Mouse (Mus musculus): ENCODE results near the gene Hsph1. TPM values are rescaled to one million over a fixed set of nuclear protein-coding genes. Genes with fewer than 3 reads are reported as not detected.

The Hsph1 gene
- total RNA-seq, 1 experiment from 2014 or later, result 40.5 TPM

- ATAC-seq (replicated peaks in 1 of 2; ENCODE audit: insufficient read depth in 1 of 2, low FRiP score in 2 of 2, low TSS enrichment in 1 of 2, low read depth in 1 of 2, poor library complexity in 2 of 2, severe bottlenecking in 2 of 2), result no peak
These were observed 24.6 kb downstream of the Hsph1 start for GRCm38 (mm10) chr5:149611476-149612164.

DNA sequence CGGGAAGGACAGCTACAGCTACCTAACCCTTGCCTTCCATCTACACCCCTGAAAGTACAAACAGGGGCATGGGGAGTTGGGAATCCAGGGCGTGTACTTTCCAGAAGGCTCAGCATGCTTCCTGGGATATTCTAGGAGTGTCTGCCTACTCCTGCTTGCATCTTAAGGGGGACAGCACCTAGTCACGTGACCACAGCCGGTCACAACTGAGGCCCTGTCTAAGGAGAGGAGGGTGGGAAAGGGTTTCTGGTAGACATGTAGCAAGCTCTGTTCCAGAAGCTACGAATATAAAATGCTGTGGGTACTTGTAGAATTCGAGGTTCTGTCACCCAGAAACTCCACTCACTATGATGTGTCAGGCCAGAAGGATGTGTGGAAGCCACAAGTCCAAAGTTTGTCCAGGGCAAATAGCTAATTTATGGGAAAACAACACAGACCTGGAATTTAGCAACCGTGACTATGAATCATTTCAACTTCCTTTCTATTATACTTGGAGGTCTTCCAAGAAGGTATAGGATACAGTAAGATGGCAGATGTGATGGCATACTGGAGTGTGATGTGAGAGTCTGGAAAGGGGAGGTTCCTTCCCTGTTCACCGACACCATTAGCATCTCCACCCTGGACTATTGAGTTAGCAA is 29.0 kb downstream of the Hsph1 start:
- no peak for ATAC-seq (replicated peaks in 1 of 2; ENCODE audit: insufficient read depth in 1 of 2, low FRiP score in 2 of 2, low TSS enrichment in 1 of 2, low read depth in 1 of 2, poor library complexity in 2 of 2, severe bottlenecking in 2 of 2)

DNA sequence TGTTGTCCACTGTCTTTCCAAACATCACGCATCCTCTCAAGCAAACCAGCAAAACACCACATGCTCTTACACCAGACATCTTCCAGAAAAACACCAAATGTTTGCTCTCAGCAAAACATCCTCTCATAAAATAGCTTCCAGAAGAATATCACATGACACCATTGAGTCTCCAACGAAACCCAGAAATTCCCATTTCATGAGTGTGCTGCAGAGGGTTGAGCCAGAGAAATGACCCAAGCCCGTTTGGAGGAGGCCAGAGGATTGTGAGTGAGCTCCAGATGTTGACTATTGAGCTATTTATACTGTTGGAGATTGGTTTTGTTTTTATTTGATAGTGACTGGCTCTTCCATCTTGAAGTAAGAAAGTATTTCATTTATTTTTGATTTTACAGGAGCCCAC is 32.9 kb downstream of the Hsph1 start:
- no peak for ATAC-seq (replicated peaks in 1 of 2; ENCODE audit: insufficient read depth in 1 of 2, low FRiP score in 2 of 2, low TSS enrichment in 1 of 2, low read depth in 1 of 2, poor library complexity in 2 of 2, severe bottlenecking in 2 of 2)

GRCm38 (mm10) chr5:149601996-149602395 is 34.2 kb downstream of the Hsph1 start:
- ATAC-seq (replicated peaks in 1 of 2; ENCODE audit: insufficient read depth in 1 of 2, low FRiP score in 2 of 2, low TSS enrichment in 1 of 2, low read depth in 1 of 2, poor library complexity in 2 of 2, severe bottlenecking in 2 of 2), result no peak

DNA sequence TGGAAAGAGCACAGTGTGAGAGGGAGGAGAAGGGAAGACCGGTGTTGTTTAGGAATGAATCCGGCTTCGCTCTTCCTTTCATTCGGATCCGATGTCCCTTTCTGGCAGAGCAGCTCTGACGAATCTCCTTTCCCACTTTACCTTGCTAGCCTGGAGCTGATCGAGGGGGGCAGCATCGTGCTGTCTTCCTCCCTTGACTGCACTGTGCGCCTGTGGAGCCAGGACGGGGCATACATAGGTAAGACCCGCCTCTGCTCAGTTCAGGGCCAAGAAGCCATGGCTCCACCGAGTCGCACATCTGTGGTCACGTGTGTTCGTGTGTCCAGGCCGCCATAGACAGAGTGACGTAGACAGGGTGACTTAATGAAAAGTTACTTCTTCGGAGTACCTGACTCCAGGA is 38.8 kb downstream of the Hsph1 start:
- ATAC-seq (replicated peaks in 1 of 2; ENCODE audit: insufficient read depth in 1 of 2, low FRiP score in 2 of 2, low TSS enrichment in 1 of 2, low read depth in 1 of 2, poor library complexity in 2 of 2, severe bottlenecking in 2 of 2), result no peak

- peak; percentile 54 to 69 for ATAC-seq (replicated peaks in 1 of 2; ENCODE audit: insufficient read depth in 1 of 2, low FRiP score in 2 of 2, low TSS enrichment in 1 of 2, low read depth in 1 of 2, poor library complexity in 2 of 2, severe bottlenecking in 2 of 2)
These were observed 42.0 kb downstream of the Hsph1 start for GRCm38 (mm10) chr5:149594215-149594614.

GRCm38 (mm10) chr5:149589932-149590331 is 46.2 kb downstream of the Hsph1 start:
- ATAC-seq (replicated peaks in 1 of 2; ENCODE audit: insufficient read depth in 1 of 2, low FRiP score in 2 of 2, low TSS enrichment in 1 of 2, low read depth in 1 of 2, poor library complexity in 2 of 2, severe bottlenecking in 2 of 2), result no peak

GRCm38 (mm10) chr5:149588814-149589534 is 47.2 kb downstream of the Hsph1 start:
- ATAC-seq (replicated peaks in 1 of 2; ENCODE audit: insufficient read depth in 1 of 2, low FRiP score in 2 of 2, low TSS enrichment in 1 of 2, low read depth in 1 of 2, poor library complexity in 2 of 2, severe bottlenecking in 2 of 2), result peak in 1 of 2 experiments; percentile 35; a peak in 2 of 4 replicates

DNA sequence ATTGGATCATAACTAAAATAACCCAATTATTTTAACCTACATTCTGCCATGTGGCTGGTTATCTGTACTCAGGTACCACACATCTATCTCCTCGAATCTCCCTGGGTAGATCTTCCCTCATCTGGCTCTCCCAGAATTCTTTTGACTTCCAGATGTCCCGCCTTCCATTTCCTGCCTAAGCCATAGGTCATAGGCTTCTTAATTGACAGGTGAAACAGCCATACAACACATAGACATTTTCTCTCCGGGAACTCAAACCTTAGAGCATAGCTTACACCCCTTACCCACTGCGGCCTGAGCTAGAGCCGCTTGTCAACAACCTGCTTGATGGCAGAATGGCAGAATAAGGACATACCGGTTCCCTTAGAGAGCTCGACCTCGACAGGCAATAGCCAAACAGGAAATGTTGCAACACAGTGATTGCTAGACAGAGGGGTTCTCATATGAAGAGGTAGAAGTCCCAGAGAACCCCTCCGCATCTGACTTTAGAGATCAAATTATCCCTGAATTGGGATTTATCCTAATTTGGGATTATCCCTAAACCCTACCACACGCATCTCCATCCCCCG is 48.8 kb downstream of the Hsph1 start:
- ATAC-seq (replicated peaks in 1 of 2; ENCODE audit: insufficient read depth in 1 of 2, low FRiP score in 2 of 2, low TSS enrichment in 1 of 2, low read depth in 1 of 2, poor library complexity in 2 of 2, severe bottlenecking in 2 of 2), result no peak

GRCm38 (mm10) chr5:149585910-149586309 is 50.3 kb downstream of the Hsph1 start:
- no peak for ATAC-seq (replicated peaks in 1 of 2; ENCODE audit: insufficient read depth in 1 of 2, low FRiP score in 2 of 2, low TSS enrichment in 1 of 2, low read depth in 1 of 2, poor library complexity in 2 of 2, severe bottlenecking in 2 of 2)

DNA sequence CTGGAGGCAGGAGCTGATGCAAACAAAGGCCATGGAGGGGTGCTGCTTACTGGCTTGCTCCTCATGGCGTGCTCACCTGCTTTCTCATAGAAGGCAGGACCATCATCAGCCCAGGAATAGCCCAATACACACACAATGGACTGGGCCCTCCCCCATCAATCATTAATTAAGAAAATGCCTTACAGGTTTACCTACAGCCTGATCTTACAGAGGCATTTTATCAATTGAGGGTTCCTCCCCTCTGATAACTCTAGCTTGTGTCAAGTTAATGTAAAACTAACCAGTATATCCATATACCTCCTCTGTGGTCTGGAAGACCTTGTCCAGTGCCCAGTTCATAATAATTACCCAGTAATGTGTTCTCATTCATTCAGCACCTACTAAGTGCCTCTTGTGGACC is 50.9 kb downstream of the Hsph1 start:
- no peak for ATAC-seq (replicated peaks in 1 of 2; ENCODE audit: insufficient read depth in 1 of 2, low FRiP score in 2 of 2, low TSS enrichment in 1 of 2, low read depth in 1 of 2, poor library complexity in 2 of 2, severe bottlenecking in 2 of 2)

DNA sequence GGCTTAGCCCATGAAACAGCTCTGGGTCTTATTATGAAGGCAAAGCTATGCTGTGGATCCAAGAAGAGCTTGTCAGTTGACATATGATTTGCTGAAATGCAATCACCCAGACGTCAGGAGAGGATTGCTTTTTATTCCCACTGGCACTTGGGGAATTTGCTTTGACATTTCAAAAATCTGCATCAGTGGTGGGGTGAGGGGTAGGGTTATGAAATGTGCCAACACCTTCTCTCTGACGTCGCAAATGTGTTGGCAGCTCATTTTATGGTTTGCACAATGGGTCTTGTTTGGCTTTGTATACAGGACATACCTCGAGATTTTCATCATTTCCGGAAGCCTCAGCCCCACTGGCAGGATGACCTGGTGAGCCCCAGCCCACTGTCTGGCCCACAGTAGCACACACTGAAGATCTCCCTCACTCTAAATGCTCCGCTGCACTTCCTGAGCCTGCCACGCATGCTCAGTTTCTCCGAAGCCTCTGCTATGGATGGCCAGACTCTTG is 52.0 kb downstream of the Hsph1 start:
- no peak for ATAC-seq (replicated peaks in 1 of 2; ENCODE audit: insufficient read depth in 1 of 2, low FRiP score in 2 of 2, low TSS enrichment in 1 of 2, low read depth in 1 of 2, poor library complexity in 2 of 2, severe bottlenecking in 2 of 2)

GRCm38 (mm10) chr5:149583507-149583906 is 52.7 kb downstream of the Hsph1 start:
- ATAC-seq (replicated peaks in 1 of 2; ENCODE audit: insufficient read depth in 1 of 2, low FRiP score in 2 of 2, low TSS enrichment in 1 of 2, low read depth in 1 of 2, poor library complexity in 2 of 2, severe bottlenecking in 2 of 2), result no peak

GRCm38 (mm10) chr5:149582642-149583262 is 53.4 kb downstream of the Hsph1 start:
- no peak for ATAC-seq (replicated peaks in 1 of 2; ENCODE audit: insufficient read depth in 1 of 2, low FRiP score in 2 of 2, low TSS enrichment in 1 of 2, low read depth in 1 of 2, poor library complexity in 2 of 2, severe bottlenecking in 2 of 2)

DNA sequence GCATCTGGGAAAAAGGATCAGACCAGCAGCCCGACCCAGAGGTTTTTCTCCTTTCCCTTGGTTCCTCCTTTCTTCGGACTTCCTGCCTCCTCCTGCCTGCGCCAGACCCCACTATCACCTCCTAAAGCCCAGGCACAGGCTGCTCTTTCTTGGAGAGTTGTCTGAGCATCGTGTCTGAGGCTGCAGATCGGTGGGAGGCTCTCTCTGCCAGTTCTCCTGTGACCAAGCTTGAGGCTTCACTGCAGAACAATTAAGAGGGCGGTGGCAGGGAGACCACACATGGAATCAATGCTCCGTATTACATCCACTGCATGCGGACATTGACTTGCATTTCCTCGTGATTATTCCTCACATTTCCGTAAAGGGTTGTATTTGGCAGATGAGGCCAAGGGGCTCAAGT is 58.7 kb downstream of the Hsph1 start:
- ATAC-seq (replicated peaks in 1 of 2; ENCODE audit: insufficient read depth in 1 of 2, low FRiP score in 2 of 2, low TSS enrichment in 1 of 2, low read depth in 1 of 2, poor library complexity in 2 of 2, severe bottlenecking in 2 of 2), result no peak

GRCm38 (mm10) chr5:149576977-149577376 is 59.2 kb downstream of the Hsph1 start:
- ATAC-seq (replicated peaks in 1 of 2; ENCODE audit: insufficient read depth in 1 of 2, low FRiP score in 2 of 2, low TSS enrichment in 1 of 2, low read depth in 1 of 2, poor library complexity in 2 of 2, severe bottlenecking in 2 of 2), result no peak

- ATAC-seq (replicated peaks in 1 of 2; ENCODE audit: insufficient read depth in 1 of 2, low FRiP score in 2 of 2, low TSS enrichment in 1 of 2, low read depth in 1 of 2, poor library complexity in 2 of 2, severe bottlenecking in 2 of 2), result no peak
These were observed 67.2 kb downstream of the Hsph1 start for GRCm38 (mm10) chr5:149568993-149569392.

- ATAC-seq (replicated peaks in 1 of 2; ENCODE audit: insufficient read depth in 1 of 2, low FRiP score in 2 of 2, low TSS enrichment in 1 of 2, low read depth in 1 of 2, poor library complexity in 2 of 2, severe bottlenecking in 2 of 2), result no peak
These were observed 69.2 kb downstream of the Hsph1 start for GRCm38 (mm10) chr5:149566957-149567356.

Data from hematopoietic stem cell, adult 5-6 weeks (primary cell).